Mouse (Mus musculus): ENCODE data around the gene Btc.

- TF ChIP-seq EP300 (IDR thresholded peaks at IDR 0.05; ENCODE audit: low read length) = no peak
- no peak for TF ChIP-seq CTCF (conservative IDR thresholded peaks at IDR 0.05 in 1 of 2, IDR thresholded peaks at IDR 0.05 in 1 of 2; ENCODE audit: low read depth in 2 of 2, low read length in 2 of 2)
- no peak for TF ChIP-seq ZC3H11A (IDR thresholded peaks at IDR 0.05; ENCODE audit: low read depth, low read length)
- no peak for TF ChIP-seq POLR2A (IDR thresholded peaks at IDR 0.05; ENCODE audit: low read depth, low read length)
- TF ChIP-seq USF2 (conservative IDR thresholded peaks at IDR 0.05; ENCODE audit: low read depth, low read length) = no peak
- no peak for TF ChIP-seq NRF1 (IDR thresholded peaks at IDR 0.05; ENCODE audit: low read depth, low read length)
- no peak for TF ChIP-seq MYC (IDR thresholded peaks at IDR 0.05; ENCODE audit: low read depth, low read length)
- no peak for TF ChIP-seq KAT2A (IDR thresholded peaks at IDR 0.05; ENCODE audit: insufficient replicate concordance, low read length)
- TF ChIP-seq HCFC1 (IDR thresholded peaks at IDR 0.05; ENCODE audit: low read depth, low read length) = no peak
- TF ChIP-seq MAFK (IDR thresholded peaks at IDR 0.05; ENCODE audit: insufficient replicate concordance, low read length) = no peak
- no peak for TF ChIP-seq NELFE (IDR thresholded peaks at IDR 0.05; ENCODE audit: low read depth, low read length)
- no peak for TF ChIP-seq MAZ (IDR thresholded peaks at IDR 0.05; ENCODE audit: low read depth, low read length)
- TF ChIP-seq UBTF (IDR thresholded peaks at IDR 0.05; ENCODE audit: low read depth, low read length) = no peak
- TF ChIP-seq ZNF384 (IDR thresholded peaks at IDR 0.05; ENCODE audit: low read depth, low read length) = no peak
Measured at GRCm38 (mm10) chr5:91341981-91342760, 60.6 kb downstream of the Btc start.
